ENCODE assay signal across 7 mouse cellular contexts in the genomic region with DNA sequence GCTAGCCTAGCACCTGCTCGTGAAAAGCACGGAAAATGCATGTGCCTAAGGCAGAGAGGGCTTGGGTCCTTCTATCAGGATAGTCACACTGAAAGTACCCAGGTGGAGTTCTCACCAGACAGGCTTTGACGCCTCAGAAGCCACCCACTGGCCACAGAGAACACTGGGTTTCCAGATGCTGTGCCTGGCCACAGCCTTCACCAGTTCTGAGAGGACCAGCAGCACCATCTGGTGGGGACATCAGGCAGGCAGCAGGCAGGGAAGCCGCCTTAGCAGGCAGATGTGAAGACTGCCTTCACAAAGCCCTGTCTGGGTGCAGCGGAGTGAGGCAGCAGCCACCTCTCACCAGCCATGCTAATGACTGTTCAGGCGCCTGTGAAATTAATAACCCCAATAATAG. TPM values are rescaled to one million over a fixed set of nuclear protein-coding genes. Genes with fewer than 3 reads are reported as not detected.
A peak's percentile ranks its signal among the peaks of the same experiment; 100 is the strongest.
DNase-seq lines count a peak whose midpoint lies in the region; ATAC-seq and TF ChIP-seq lines count a peak whose summit lies in the region.

No protein-coding gene starts in this region.

- no peaks in the 10 kb centered on the region for H3K27me3 ChIP-seq in embryonic facial prominence, embryonic 10.5 days (replicated peaks; ENCODE audit: low read depth, poor library complexity, severe bottlenecking)
- no peaks in the 10 kb centered on the region for H3K27me3 ChIP-seq in heart, adult 2 months (ENCODE audit: control insufficient read depth, insufficient read depth, low read length)
- no peaks in the 10 kb centered on the region for H3K27me3 ChIP-seq in limb, embryonic 13.5 days
- H3K27me3 ChIP-seq in midbrain, postnatal 0 days (ENCODE audit: insufficient read depth, low read length) = no peaks in the 10 kb centered on the region

- no peak overlapping the region for H3K27ac ChIP-seq in embryonic facial prominence, embryonic 10.5 days (replicated peaks)
- no peak overlapping the region for H3K27ac ChIP-seq in heart, adult 2 months
- no peak overlapping the region for H3K27ac ChIP-seq in limb, embryonic 13.5 days
- H3K27ac ChIP-seq in midbrain, postnatal 0 days (ENCODE audit: low read depth, low read length) = no peak overlapping the region

- H3K9ac ChIP-seq in heart, adult 2 months (ENCODE audit: low read depth, low read length) = no peak overlapping the region
- no peak overlapping the region for H3K9ac ChIP-seq in limb, embryonic 13.5 days
- H3K9ac ChIP-seq in midbrain, postnatal 0 days (replicated peaks; ENCODE audit: low read length, poor library complexity, severe bottlenecking) = no peak overlapping the region

- H3K4me2 ChIP-seq in limb, embryonic 13.5 days (replicated peaks) = no peak overlapping the region
- no peak overlapping the region for H3K4me2 ChIP-seq in midbrain, postnatal 0 days (ENCODE audit: low read depth, low read length, poor library complexity, severe bottlenecking)

- peaks cover 15% of the 10 kb centered on the region for H3K4me1 ChIP-seq in embryonic facial prominence, embryonic 10.5 days
- no peaks in the 10 kb centered on the region for H3K4me1 ChIP-seq in heart, adult 2 months (ENCODE audit: control insufficient read depth, insufficient read depth, low read length)
- H3K4me1 ChIP-seq in limb, embryonic 13.5 days = no peaks in the 10 kb centered on the region
- no peaks in the 10 kb centered on the region; the same call in 1 of the 2 replicates for H3K4me1 ChIP-seq in midbrain, postnatal 0 days (ENCODE audit: insufficient read depth, low read length)

- peak; percentile 93 for TF ChIP-seq CTCF in heart, adult 2 months (IDR thresholded peaks at IDR 0.05)
- TF ChIP-seq CTCF in midbrain, postnatal 0 days (IDR thresholded peaks at IDR 0.05) = peak; percentile 100

- no peaks in the 10 kb centered on the region for H3K9me3 ChIP-seq in embryonic facial prominence, embryonic 10.5 days
- no peaks in the 10 kb centered on the region for H3K9me3 ChIP-seq in limb, embryonic 13.5 days
- H3K9me3 ChIP-seq in midbrain, postnatal 0 days (ENCODE audit: low read length) = no peaks in the 10 kb centered on the region

- intact Hi-C loops in heart, adult 2 months (cut with DNase I) = loop anchor here (1.0 to 10.0 kb wide), 4 partner anchors 110 to 1238 kb away; no protein-coding TSS in a partner anchor

- peak; percentile 82 for TF ChIP-seq EP300 in heart, adult 2 months (IDR thresholded peaks at IDR 0.05; ENCODE audit: insufficient read depth, low read depth, low read length)

- WGBS in embryonic facial prominence, embryonic 10.5 days = 31% methylated on average over 6 of the region's 6 CpGs
- 39% methylated on average over 6 of the region's 6 CpGs for WGBS in heart, adult 2 months
- WGBS in limb, embryonic 13.5 days = 27% methylated on average over 6 of the region's 6 CpGs
- WGBS in midbrain, postnatal 0 days = 27% methylated on average over 6 of the region's 6 CpGs

- H3K79me2 ChIP-seq in heart, adult 2 months (replicated peaks; ENCODE audit: control insufficient read depth, insufficient read depth, low read length) = no peaks in the 10 kb centered on the region

- ATAC-seq in limb, embryonic 13.5 days (ENCODE audit: low FRiP score, low read depth) = peak; percentile 79
- ATAC-seq in midbrain, postnatal 0 days (ENCODE audit: low FRiP score) = peak; percentile 88

- peak; percentile 39 for DNase-seq in adrenal gland, adult 8-10 months
- DNase-seq in embryonic facial prominence, embryonic 10.5 days (ENCODE audit: low spot score) = peak; percentile 84
- DNase-seq in heart, adult 2 months = peak; percentile 69 to 82
- peak; percentile 85 for DNase-seq in kidney, adult 9 months
- peak; percentile 93 for DNase-seq in midbrain, postnatal 0 days (ENCODE audit: low spot score)
- peak; percentile 19 to 45 for DNase-seq in spleen, postnatal 14 days (ENCODE audit: low spot score in 2 of 2)

- H3K4me3 ChIP-seq in embryonic facial prominence, embryonic 10.5 days = no peak overlapping the region
- H3K4me3 ChIP-seq in heart, adult 2 months = no peak overlapping the region
- no peak overlapping the region for H3K4me3 ChIP-seq in limb, embryonic 13.5 days
- no peak overlapping the region for H3K4me3 ChIP-seq in midbrain, postnatal 0 days (ENCODE audit: low read depth, low read length)

- TF ChIP-seq POLR2A in heart, adult 2 months (IDR thresholded peaks at IDR 0.05; ENCODE audit: insufficient read depth, low read depth, low read length) = no peak

- H3K36me3 ChIP-seq in embryonic facial prominence, embryonic 10.5 days (replicated peaks) = no peaks in the 10 kb centered on the region
- no peaks in the 10 kb centered on the region for H3K36me3 ChIP-seq in heart, adult 2 months (ENCODE audit: control insufficient read depth, insufficient read depth, low read length)
- H3K36me3 ChIP-seq in limb, embryonic 13.5 days = 0 out of 2 replicates have a peak, but pooled peaks cover 2% of the 10 kb centered on the region
- H3K36me3 ChIP-seq in midbrain, postnatal 0 days (ENCODE audit: insufficient read depth, low read length) = no peaks in the 10 kb centered on the region

RNA-seq across cellular contexts. Expression of gene Dap, which starts 40.7 kb away (rescaled TPM):
- 100 to 1,000 TPM in 2 of 4 experiments, 10 to 100 TPM in 2; 92.0 to 108 (median 97.8) TPM for total RNA-seq in adrenal gland, adult 8-10 months (2022)
- polyA plus RNA-seq in embryonic facial prominence, embryonic 10.5 days (2016; fragmentation: Nextera tagmentation; extraction: Ambion mirVana) = 45.7 and 46.6 TPM in 2 replicates
- total RNA-seq in heart, adult 2 months (2021) = 10 to 100 TPM; 17.7 to 27.0 TPM
- polyA plus RNA-seq in heart, adult 2 months (2012; rRNA removed) = 15.4 and 18.8 TPM in 2 replicates
- 85.8 and 91.9 TPM in 2 replicates for polyA plus RNA-seq in limb, embryonic 13.5 days (2015; fragmentation: Nextera tagmentation; extraction: Ambion mirVana)
- total RNA-seq in midbrain, postnatal 0 days (2014; rRNA removed) = 14.8 and 22.1 TPM in 2 replicates
- 26.1 and 28.2 TPM in 2 replicates for polyA plus RNA-seq in midbrain, postnatal 0 days (2015; fragmentation: Nextera tagmentation; extraction: Ambion mirVana)

Comparison
In these comparisons a context has a peak if more than half of its experiments do, and no peak if none do; other contexts are left out.
1. DNase-seq: peak in every context shown above with its lines; median percentile 93 in midbrain, postnatal 0 days; 85 in kidney, adult 9 months; 84 in embryonic facial prominence, embryonic 10.5 days; 76 in heart, adult 2 months; 39 in adrenal gland, adult 8-10 months; 32 in spleen, postnatal 14 days.